In the genomic region with DNA sequence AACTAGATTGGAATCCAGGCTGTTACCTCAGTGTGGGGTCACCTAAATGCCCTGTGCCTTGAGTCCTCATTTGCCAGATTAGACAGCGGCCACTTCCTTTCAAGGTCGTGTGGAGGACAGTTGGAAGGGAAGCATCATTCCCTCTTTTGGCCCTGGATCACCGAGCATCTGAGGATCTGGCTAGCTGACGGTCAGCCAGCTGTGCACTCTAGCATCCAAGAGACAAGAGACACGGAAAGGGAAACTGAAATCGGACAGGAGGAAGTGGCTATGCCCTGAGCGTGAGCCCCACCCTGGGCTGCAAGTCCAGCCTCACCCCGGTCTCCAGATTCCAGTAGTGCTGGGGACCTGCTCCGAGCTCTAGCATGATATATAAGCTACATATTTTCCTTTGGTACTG, we compare ENCODE assay signal across 10 mouse cellular contexts. TPM values are rescaled to one million over a fixed set of nuclear protein-coding genes. Genes with fewer than 3 reads are reported as not detected.
DNase-seq lines count a peak whose midpoint lies in the region; ATAC-seq lines count a peak whose summit lies in the region.
"Had no signal": no experiment of that assay in that cellular context is flagged by ENCODE, and none has a peak within 500 bp of the region (broad histone marks: within the 10 kb centered on the region; RNA-seq: fewer than 3 reads in every experiment).

No protein-coding gene starts in this region.

- no peaks in the 10 kb centered on the region for H3K36me3 ChIP-seq in heart, embryonic 15.5 days
- H3K36me3 ChIP-seq: liver, embryonic 15.5 days had no signal

- 58% methylated on average over 9 of the region's 9 CpGs for WGBS in heart, embryonic 15.5 days

- peak; percentile 3 for DNase-seq in A20 (ENCODE audit: low read depth, low spot score)
- DNase-seq in kidney, postnatal 4 days, result peak; percentile 36 to 59
- DNase-seq in skeletal muscle tissue, adult 2 months (ENCODE audit: low read depth, low spot score), result peak; percentile 71
- no peak for DNase-seq in liver
- DNase-seq in right cerebral cortex, adult 2 months (ENCODE audit: low spot score in 2 of 2), result no peak
- DNase-seq in left cerebral cortex, postnatal 10 days (ENCODE audit: extremely low spot score in 1 of 2, low spot score in 2 of 2), result no peak

- intact Hi-C loops in left cerebral cortex, postnatal 10 days (cut with DNase I), result loop anchor here (5.0 kb wide), 3 partner anchors 112 to 377 kb away; no protein-coding TSS in a partner anchor

- H3K27me3 ChIP-seq in heart, embryonic 15.5 days, result no peaks in the 10 kb centered on the region

- no peaks in the 10 kb centered on the region for H3K9me3 ChIP-seq in heart, embryonic 15.5 days (replicated peaks)
- H3K9me3 ChIP-seq: liver, embryonic 15.5 days had no signal

- H3K9ac ChIP-seq in heart, embryonic 15.5 days, result no peak overlapping the region
- H3K9ac ChIP-seq: liver, embryonic 15.5 days had no signal

- H3K4me3 ChIP-seq in brown adipose tissue, adult 24 weeks (ENCODE audit: insufficient read depth, low read depth, low read length), result no peak overlapping the region
- no peak overlapping the region for H3K4me3 ChIP-seq in heart, embryonic 15.5 days
- H3K4me3 ChIP-seq: liver, embryonic 15.5 days had no signal

- H3K27ac ChIP-seq in brown adipose tissue, adult 24 weeks (replicated peaks; ENCODE audit: low read depth, low read length), result peak overlapping the region; percentile 61
- no peak overlapping the region for H3K27ac ChIP-seq in heart, embryonic 15.5 days
- H3K27ac ChIP-seq: liver, embryonic 15.5 days had no signal

- 0 out of 2 replicates have a peak overlapping the region, but pooled peaks have one; percentile 63 for H3K4me2 ChIP-seq in heart, embryonic 15.5 days

- no peak for ATAC-seq in heart, embryonic 15.5 days (replicated peaks; ENCODE audit: insufficient number of reproducible peaks, insufficient read depth, low FRiP score, low read depth)

- H3K4me1 ChIP-seq in brown adipose tissue, adult 24 weeks (ENCODE audit: control insufficient read depth, insufficient read depth, insufficient read length, low read length), result peaks cover 10% of the 10 kb centered on the region
- H3K4me1 ChIP-seq in heart, embryonic 15.5 days (replicated peaks), result peaks cover 37% of the 10 kb centered on the region

RNA-seq across cellular contexts. Expression of a gene that starts 39.4 kb away (rescaled TPM):
- not detected in 2 replicates for polyA plus RNA-seq in brown adipose tissue, adult 24 weeks (2012; ENCODE audit: insufficient read depth, insufficient read length, missing spikeins)
- 0.14 and 0.15 TPM in 2 replicates for polyA plus RNA-seq in heart, embryonic 15.5 days (2015; fragmentation: Nextera tagmentation; extraction: Ambion mirVana)
- under 1 TPM; 0.49 to 0.71 TPM for total RNA-seq in left cerebral cortex, postnatal 10 days (2021)
- polyA plus RNA-seq: brain, embryonic 14.5 days had no signal

RNA-seq across cellular contexts. Expression of a gene that starts 51.4 kb away (rescaled TPM):
- polyA plus RNA-seq in brown adipose tissue, adult 24 weeks (2012; ENCODE audit: insufficient read depth, insufficient read length, missing spikeins), result not detected in 2 replicates
- polyA plus RNA-seq in heart, embryonic 15.5 days (2015; fragmentation: Nextera tagmentation; extraction: Ambion mirVana), result 0.53 and 0.79 TPM in 2 replicates
- under 1 TPM; 0.55 to 0.81 TPM for total RNA-seq in left cerebral cortex, postnatal 10 days (2021)

RNA-seq across cellular contexts. Expression of a gene that starts 52.7 kb away (rescaled TPM):
- 23.6 and 30.5 TPM in 2 replicates for polyA plus RNA-seq in brown adipose tissue, adult 24 weeks (2012; ENCODE audit: insufficient read depth, insufficient read length, missing spikeins)
- polyA plus RNA-seq in heart, embryonic 15.5 days (2015; fragmentation: Nextera tagmentation; extraction: Ambion mirVana), result 54.6 and 61.2 TPM in 2 replicates
- 100 to 1,000 TPM; 262 to 269 TPM for total RNA-seq in left cerebral cortex, postnatal 10 days (2021)

Comparison
In these comparisons a context has a peak if more than half of its experiments do, and no peak if none do; other contexts are left out.
1. DNase-seq: peak in A20 (single experiment), kidney, postnatal 4 days (2 of 2) and skeletal muscle tissue, adult 2 months (single experiment); none in liver (single experiment), right cerebral cortex, adult 2 months (0 of 2) and left cerebral cortex, postnatal 10 days (0 of 2).